Mouse (Mus musculus): ENCODE data around the gene Tent4b.

DNA sequence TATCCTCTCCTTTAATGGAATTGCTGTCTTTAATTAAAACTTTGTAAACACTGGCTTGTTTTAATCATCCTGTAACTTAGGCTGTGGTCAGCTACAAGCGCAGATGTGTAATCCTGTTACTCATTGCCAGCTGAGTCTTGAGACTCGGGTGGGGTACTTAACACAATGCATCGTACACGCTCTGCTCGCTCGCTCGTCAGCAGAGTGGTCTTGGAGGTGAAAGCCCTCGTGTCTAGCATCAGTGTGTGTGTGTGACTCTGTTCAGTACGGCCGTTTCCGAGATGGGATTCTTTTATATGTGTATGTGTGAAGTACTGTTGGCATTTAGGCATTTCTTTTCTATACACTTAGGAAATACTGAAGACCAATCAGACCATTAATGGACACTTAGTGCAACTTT, 59.5 kb downstream of the Tent4b start:
- TF ChIP-seq CTCF (IDR thresholded peaks at IDR 0.05; ENCODE audit: borderline replicate concordance, insufficient read depth, low read length) (no peak), POLR2A (IDR thresholded peaks at IDR 0.05; ENCODE audit: low read depth, low read length) (no peak)
